Mouse (Mus musculus): Measurements from ENCODE around the gene Sat2. TPM values are rescaled to one million over a fixed set of nuclear protein-coding genes. Genes with fewer than 3 reads are reported as not detected.

Sat2 gene
- 16.9 and 24.5 TPM in 2 replicates for polyA plus RNA-seq (2014; fragmentation: Nextera tagmentation; extraction: Ambion mirVana)

DNA sequence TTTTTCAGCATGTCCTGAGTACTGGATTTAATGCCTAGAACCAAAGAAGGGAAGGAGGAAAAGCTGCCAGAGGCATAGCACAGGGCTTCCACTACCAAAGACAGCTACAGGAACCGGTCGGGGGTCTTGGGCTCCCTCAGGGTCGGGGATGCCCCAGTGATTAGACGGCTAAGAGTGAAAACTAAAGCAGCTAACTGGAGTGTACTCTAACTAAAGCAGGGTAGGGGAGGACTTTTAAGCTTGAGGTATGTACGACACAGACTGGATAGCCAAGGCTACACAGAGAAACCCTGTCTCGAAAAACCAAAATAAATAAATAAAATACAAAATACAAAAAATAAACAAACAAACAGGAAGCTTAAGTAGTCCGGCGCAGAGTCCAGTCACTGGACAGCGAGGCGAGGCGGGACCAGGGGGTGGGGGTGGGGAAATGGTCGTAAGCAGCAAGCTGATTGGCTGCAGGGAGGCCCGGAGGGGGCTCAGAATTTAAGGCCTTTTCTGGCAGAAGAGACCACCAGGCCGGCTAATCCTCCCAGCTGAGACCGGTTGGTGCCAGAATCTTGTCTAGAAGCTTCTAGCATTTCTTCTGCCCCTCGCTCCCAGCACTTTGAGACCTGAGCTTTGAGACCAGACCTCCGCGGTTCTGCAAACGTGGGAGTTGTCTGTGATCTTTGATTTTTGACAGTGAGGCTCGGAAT lies at the start of gene Sat2:
Sat2 (plus strand) TSS at position 454 of the 698 bp plus-strand sequence.
- WGBS, result under 1% methylated on average over 20 of the region's 20 CpGs
- no peaks in the 10 kb centered on the region for H3K36me3 ChIP-seq (replicated peaks; ENCODE audit: control insufficient read depth, insufficient read depth)
- H3K4me1 ChIP-seq (replicated peaks; ENCODE audit: control insufficient read depth, insufficient read depth, low read length), result peaks cover 17% of the 10 kb centered on the region; the same call in 1 of the 2 replicates
- peak within 1 kb of the TSS; percentile 77 for H3K4me2 ChIP-seq (replicated peaks)
- peak within 1 kb of the TSS; percentile 75 for H3K27ac ChIP-seq
- H3K9me3 ChIP-seq (ENCODE audit: control insufficient read depth, low read length), result no peaks in the 10 kb centered on the region
- H3K27me3 ChIP-seq (ENCODE audit: control insufficient read depth, insufficient read depth, low read length), result no peaks in the 10 kb centered on the region
- peak within 1 kb of the TSS; percentile 74 for H3K9ac ChIP-seq
- ATAC-seq (ENCODE audit: low FRiP score) (peak; percentile 84; the same call in 1 of the 2 replicates), DNase-seq (ENCODE audit: low spot score) (peak; percentile 83)
- peak within 1 kb of the TSS; percentile 52 for H3K4me3 ChIP-seq (replicated peaks; ENCODE audit: low read length)

DNA sequence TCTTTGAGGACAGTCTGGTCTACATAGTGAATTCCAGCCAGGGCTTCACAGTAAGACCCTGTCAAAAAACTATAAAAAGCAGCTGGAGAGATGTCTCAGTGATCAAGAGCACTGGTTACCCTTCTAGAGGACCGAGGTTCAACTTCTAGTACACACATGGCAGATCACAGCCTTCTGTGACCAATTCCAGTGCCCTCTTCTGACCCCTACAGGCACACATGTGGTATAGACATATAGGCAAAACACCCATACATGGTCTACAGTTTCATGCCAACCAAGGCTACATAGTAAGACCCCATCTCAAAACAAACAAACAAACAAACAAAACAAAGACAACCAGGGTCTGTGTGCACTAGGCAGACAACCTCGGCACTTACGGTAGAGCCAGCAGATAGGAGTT lies 46.6 kb upstream of the Sat2 start:
- Histone ChIP-seq H3K36me3 (replicated peaks; ENCODE audit: control insufficient read depth, insufficient read depth) (peaks cover 30% of the 10 kb centered on the region), H3K4me1 (replicated peaks; ENCODE audit: control insufficient read depth, insufficient read depth, low read length) (peaks cover 20% of the 10 kb centered on the region), H3K27ac (no peak overlapping the region), H3K9me3 (ENCODE audit: control insufficient read depth, low read length) (no peaks in the 10 kb centered on the region), H3K27me3 (ENCODE audit: control insufficient read depth, insufficient read depth, low read length) (no peaks in the 10 kb centered on the region), H3K9ac (no peak overlapping the region), H3K4me2 (replicated peaks) (no peak overlapping the region; the same call in 1 of the 2 replicates), H3K4me3 (replicated peaks; ENCODE audit: low read length) (no peak overlapping the region)
- peak; percentile 34 for DNase-seq (ENCODE audit: low spot score)
- no peak for ATAC-seq (ENCODE audit: low FRiP score)
- 64% methylated on average over 3 of the region's 3 CpGs for WGBS

DNA sequence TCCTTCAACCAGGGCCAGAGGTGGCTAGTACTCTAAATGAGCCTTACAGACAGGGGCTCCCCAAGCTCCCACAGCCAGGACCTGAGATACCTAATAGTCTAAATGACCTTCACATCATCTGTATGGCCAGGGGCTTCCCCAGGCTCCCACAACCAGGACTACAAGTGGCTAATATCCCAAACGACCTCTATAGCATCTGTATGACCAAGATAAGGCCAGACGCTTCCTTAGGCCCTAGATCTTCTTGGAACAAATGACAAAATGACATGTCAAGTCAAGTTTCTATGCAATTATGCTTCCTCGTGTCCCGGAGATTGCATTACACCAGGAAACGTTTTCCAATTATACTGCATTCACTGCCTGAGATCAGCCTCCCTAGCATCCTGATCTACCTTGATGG lies 45.5 kb upstream of the Sat2 start:
- DNase-seq (ENCODE audit: low spot score), result no peak
- WGBS, result 81% methylated on average over 5 of the region's 5 CpGs
- no peak for ATAC-seq (ENCODE audit: low FRiP score)
- H3K27ac ChIP-seq, result no peak overlapping the region
- no peaks in the 10 kb centered on the region for H3K9me3 ChIP-seq (ENCODE audit: control insufficient read depth, low read length)
- H3K36me3 ChIP-seq (replicated peaks; ENCODE audit: control insufficient read depth, insufficient read depth), result peaks cover 19% of the 10 kb centered on the region
- peaks cover 20% of the 10 kb centered on the region for H3K4me1 ChIP-seq (replicated peaks; ENCODE audit: control insufficient read depth, insufficient read depth, low read length)
- H3K4me2 ChIP-seq (replicated peaks), result no peak overlapping the region
- H3K4me3 ChIP-seq (replicated peaks; ENCODE audit: low read length), result no peak overlapping the region
- H3K27me3 ChIP-seq (ENCODE audit: control insufficient read depth, insufficient read depth, low read length), result no peaks in the 10 kb centered on the region
- no peak overlapping the region for H3K9ac ChIP-seq

DNA sequence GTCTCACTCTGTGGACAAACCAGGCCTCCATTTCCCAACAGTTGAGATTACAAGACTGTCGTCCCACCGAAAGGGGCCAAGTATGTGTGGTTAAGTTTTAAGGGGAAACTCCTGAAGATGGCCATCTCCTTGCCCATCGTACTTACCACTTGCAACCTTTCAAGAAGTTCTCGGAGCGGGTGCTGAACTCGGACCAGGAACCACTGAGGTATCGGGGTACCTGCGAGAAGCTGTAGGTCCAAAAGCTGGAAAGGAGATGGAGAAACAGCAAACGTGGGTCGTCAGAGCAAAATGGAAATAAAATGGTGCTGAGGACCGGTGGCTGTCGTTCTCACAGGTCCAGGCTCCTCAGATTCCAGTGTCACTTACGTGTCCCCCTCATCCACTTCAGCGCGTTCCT lies 43.5 kb upstream of the Sat2 start:
- ATAC-seq (ENCODE audit: low FRiP score), result no peak
- H3K4me1 ChIP-seq (replicated peaks; ENCODE audit: control insufficient read depth, insufficient read depth, low read length), result peaks cover 29% of the 10 kb centered on the region
- H3K36me3 ChIP-seq (replicated peaks; ENCODE audit: control insufficient read depth, insufficient read depth), result 0 out of 2 replicates have a peak, but pooled peaks cover 12% of the 10 kb centered on the region
- peak overlapping the region; percentile 94 for H3K4me2 ChIP-seq (replicated peaks)
- H3K9ac ChIP-seq, result peak overlapping the region; percentile 78
- 15% methylated on average over 15 of the region's 15 CpGs for whole genome bisulfite sequencing
- no peaks in the 10 kb centered on the region for H3K27me3 ChIP-seq (ENCODE audit: control insufficient read depth, insufficient read depth, low read length)
- peak overlapping the region; percentile 72 for H3K4me3 ChIP-seq (replicated peaks; ENCODE audit: low read length)
- H3K9me3 ChIP-seq (ENCODE audit: control insufficient read depth, low read length), result no peaks in the 10 kb centered on the region
- DNase-seq (ENCODE audit: low spot score), result no peak
- no peak overlapping the region for H3K27ac ChIP-seq

DNA sequence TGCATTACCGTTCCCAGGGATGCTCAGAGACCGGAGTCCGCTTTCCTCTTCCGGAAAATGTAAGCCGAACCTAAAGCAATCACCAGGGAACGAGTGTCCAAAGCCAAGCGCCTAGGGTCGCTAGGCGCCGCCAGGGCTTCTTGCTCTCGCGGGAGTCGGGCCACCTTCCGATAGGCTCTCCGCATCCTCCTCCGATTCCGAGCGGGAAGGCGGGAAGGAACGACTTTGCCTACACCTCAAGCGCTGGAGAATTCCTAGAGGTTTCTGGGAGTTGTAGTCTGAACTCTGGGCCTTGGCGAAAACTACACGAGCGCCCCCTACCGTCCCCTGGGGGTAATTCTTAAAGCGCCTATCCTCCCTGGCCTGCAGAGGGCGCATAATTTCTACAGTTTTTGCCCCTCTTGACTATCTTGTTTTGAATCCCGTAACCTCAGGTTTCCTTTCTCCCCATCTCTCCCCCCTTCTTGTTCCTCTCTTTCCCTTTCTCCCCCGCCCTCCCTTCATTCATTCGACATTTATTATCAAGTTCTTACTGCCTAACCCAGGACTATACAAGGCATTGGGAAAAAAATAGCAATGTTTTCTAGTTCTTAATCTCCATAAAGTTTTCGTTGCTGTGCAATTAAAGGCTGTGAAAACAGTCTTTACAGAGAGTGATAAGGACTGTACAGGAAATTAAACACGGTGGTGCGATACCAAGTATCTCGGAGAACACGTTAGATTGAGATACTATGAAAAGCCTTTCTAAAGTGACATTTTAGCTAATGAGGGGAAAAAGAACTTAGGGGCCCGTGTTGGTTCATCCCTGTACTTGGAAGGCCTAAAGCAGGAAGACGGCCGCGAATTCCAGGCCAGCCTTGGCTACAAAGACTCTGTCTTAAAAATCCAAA lies 42.5 kb upstream of the Sat2 start:
- WGBS, result 3% methylated on average over 39 of the region's 39 CpGs
- H3K36me3 ChIP-seq (replicated peaks; ENCODE audit: control insufficient read depth, insufficient read depth), result 0 out of 2 replicates have a peak, but pooled peaks cover 14% of the 10 kb centered on the region
- ATAC-seq (ENCODE audit: low FRiP score) (peak; percentile 91), DNase-seq (ENCODE audit: low spot score) (peak; percentile 99)
- peaks cover 29% of the 10 kb centered on the region for H3K4me1 ChIP-seq (replicated peaks; ENCODE audit: control insufficient read depth, insufficient read depth, low read length)
- no peaks in the 10 kb centered on the region for H3K27me3 ChIP-seq (ENCODE audit: control insufficient read depth, insufficient read depth, low read length)
- H3K9ac ChIP-seq, result peak overlapping the region; percentile 82
- H3K9me3 ChIP-seq (ENCODE audit: control insufficient read depth, low read length), result no peaks in the 10 kb centered on the region
- H3K4me3 ChIP-seq (replicated peaks; ENCODE audit: low read length), result peak overlapping the region; percentile 78
- H3K27ac ChIP-seq, result peak overlapping the region; percentile 88
- peak overlapping the region; percentile 94 for H3K4me2 ChIP-seq (replicated peaks)

DNA sequence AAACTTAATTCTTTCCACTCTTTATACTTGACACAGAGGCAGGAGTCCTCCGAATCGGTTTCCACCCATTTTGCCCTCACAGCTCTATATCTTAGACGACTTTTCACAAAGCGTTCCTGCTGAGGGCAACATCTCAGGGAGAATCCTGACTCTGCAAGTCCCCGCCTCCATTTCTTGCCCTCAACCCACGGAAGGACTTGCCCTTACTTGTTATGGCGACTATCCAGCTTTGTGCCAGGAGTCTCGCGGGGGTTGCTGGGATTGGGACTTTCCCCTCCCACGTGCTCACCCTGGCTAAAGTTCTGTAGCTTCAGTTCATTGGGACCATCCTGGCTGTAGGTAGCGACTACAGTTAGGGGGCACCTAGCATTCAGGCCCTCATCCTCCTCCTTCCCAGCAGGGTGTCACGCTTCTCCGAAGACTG lies 41.7 kb upstream of the Sat2 start, which contains the start of the genes Wrap53 and Trp53:
Wrap53 (minus strand) TSS at position 165 of the 424 bp plus-strand sequence.
Trp53 (plus strand) TSS at position 269 of the 424 bp plus-strand sequence.
- peak within 1 kb of the TSS; percentile 94 for H3K4me2 ChIP-seq (replicated peaks)
- ATAC-seq (ENCODE audit: low FRiP score) (peak; percentile 68), DNase-seq (ENCODE audit: low spot score) (peak; percentile 89)
- H3K27me3 ChIP-seq (ENCODE audit: control insufficient read depth, insufficient read depth, low read length), result no peaks in the 10 kb centered on the region
- H3K4me1 ChIP-seq (replicated peaks; ENCODE audit: control insufficient read depth, insufficient read depth, low read length), result peaks cover 29% of the 10 kb centered on the region
- H3K36me3 ChIP-seq (replicated peaks; ENCODE audit: control insufficient read depth, insufficient read depth), result 0 out of 2 replicates have a peak, but pooled peaks cover 13% of the 10 kb centered on the region
- no peaks in the 10 kb centered on the region for H3K9me3 ChIP-seq (ENCODE audit: control insufficient read depth, low read length)
- peak within 1 kb of the TSS; percentile 82 for H3K9ac ChIP-seq
- WGBS, result under 1% methylated on average over 13 of the region's 13 CpGs
- peak within 1 kb of the TSS; percentile 88 for H3K27ac ChIP-seq
- H3K4me3 ChIP-seq (replicated peaks; ENCODE audit: low read length), result peak within 1 kb of the TSS; percentile 78

DNA sequence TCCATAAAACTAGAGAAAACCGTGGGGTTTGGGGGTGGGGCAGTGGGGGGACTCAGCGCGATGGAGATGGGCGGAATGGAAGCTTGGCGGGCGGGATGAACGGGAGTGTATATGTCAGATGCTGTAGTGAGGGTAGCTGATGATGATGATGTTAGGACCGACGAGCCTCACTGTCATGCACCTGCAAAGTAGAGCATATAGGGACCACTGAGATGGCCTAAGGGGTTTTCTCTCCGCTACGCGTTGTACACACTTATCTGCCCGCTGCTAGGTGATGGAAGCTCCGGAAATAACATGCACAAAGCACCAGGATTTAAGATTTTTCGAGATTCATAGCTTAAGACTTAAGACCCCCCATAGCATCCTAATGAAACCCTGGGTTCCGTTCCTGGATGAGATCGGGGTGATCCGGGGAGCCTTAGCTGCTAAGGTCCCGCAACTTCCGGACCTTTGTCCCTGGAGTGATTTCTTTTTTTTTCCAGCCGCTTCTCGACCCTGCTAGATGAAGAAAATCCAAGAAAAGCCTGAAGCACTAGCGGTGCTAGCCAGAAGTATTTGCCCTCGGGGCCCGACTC lies 41.2 kb upstream of the Sat2 start:
- H3K27me3 ChIP-seq (ENCODE audit: control insufficient read depth, insufficient read depth, low read length), result no peaks in the 10 kb centered on the region
- DNase-seq (ENCODE audit: low spot score), result peak; percentile 26
- H3K27ac ChIP-seq, result peak overlapping the region; percentile 88
- H3K4me1 ChIP-seq (replicated peaks; ENCODE audit: control insufficient read depth, insufficient read depth, low read length), result peaks cover 29% of the 10 kb centered on the region
- H3K4me2 ChIP-seq (replicated peaks), result peak overlapping the region; percentile 94
- H3K9ac ChIP-seq, result peak overlapping the region; percentile 82
- no peaks in the 10 kb centered on the region for H3K9me3 ChIP-seq (ENCODE audit: control insufficient read depth, low read length)
- WGBS, result under 1% methylated on average over 25 of the region's 25 CpGs
- 0 out of 2 replicates have a peak, but pooled peaks cover 10% of the 10 kb centered on the region for H3K36me3 ChIP-seq (replicated peaks; ENCODE audit: control insufficient read depth, insufficient read depth)
- peak; percentile 18 for ATAC-seq (ENCODE audit: low FRiP score)
- H3K4me3 ChIP-seq (replicated peaks; ENCODE audit: low read length), result peak overlapping the region; percentile 78

DNA sequence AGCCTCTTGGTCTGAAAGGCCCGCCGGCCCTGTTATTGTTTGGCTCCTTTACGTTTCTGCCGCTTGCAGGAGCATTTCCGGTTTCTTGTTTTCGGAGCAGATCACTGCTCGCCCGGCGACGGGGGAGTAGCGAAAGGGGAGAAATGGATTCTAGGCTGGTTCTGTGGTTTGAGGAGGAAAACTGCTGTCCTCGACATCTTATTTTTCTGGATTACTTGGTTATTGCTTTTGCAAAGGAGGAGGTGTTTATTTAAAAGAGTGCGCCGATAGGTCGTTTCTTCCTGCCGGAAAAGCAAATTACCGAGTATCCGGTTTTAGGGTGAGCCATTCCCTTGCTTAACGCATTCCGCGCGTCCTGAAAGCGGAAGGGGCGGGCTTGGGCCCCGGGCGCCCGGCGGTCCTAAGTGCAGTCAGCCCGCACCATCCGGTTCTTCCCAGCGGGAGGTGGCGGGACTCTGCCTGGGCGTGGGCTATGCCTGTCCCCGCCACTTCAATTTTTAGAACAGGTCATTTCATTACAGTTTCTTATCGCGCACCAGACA lies 40.6 kb upstream of the Sat2 start:
- ATAC-seq (ENCODE audit: low FRiP score) (peak; percentile 79), DNase-seq (ENCODE audit: low spot score) (peak; percentile 95)
- WGBS, result under 1% methylated on average over 36 of the region's 36 CpGs
- Histone ChIP-seq H3K9ac (peak overlapping the region; percentile 82), H3K4me1 (replicated peaks; ENCODE audit: control insufficient read depth, insufficient read depth, low read length) (peaks cover 29% of the 10 kb centered on the region), H3K9me3 (ENCODE audit: control insufficient read depth, low read length) (no peaks in the 10 kb centered on the region), H3K36me3 (replicated peaks; ENCODE audit: control insufficient read depth, insufficient read depth) (0 out of 2 replicates have a peak, but pooled peaks cover 4% of the 10 kb centered on the region), H3K27me3 (ENCODE audit: control insufficient read depth, insufficient read depth, low read length) (no peaks in the 10 kb centered on the region), H3K27ac (peak overlapping the region; percentile 88), H3K4me2 (replicated peaks) (peak overlapping the region; percentile 94), H3K4me3 (replicated peaks; ENCODE audit: low read length) (peak overlapping the region; percentile 78)
